Mouse (Mus musculus) regulatory T cell (primary cell): ENCODE measurements around the gene AW011738.

Experiments
- in situ Hi-C: fragments of 300-600 bp; cut with MboI, MseI; formaldehyde crosslinking; loops from one replicate; pipeline ENCODE4 v1.15.1; 2025; ENCODE audit warnings: high pct_unique_total_duplicates

AW011738 gene

DNA sequence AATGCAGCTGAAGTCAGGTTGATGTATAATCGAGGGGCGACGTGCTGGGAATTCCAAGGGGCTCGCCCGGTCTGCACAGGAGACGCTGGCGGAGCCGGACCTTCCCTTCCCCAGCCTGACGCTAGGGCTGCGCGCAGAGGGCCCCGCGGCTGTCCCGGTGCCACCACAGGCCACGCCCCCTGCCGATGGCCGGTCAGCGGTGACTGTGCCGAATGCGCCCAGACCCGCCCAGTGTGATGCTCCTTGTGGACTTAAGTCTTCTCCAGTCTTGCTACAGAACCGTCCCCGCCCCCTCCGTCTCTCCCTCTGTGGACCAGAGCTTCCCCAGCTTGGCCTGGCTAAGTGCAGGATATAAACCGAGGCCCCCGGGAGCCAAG lies 5.3 kb upstream of the AW011738 start:
- in situ Hi-C loops: no loop called here

DNA sequence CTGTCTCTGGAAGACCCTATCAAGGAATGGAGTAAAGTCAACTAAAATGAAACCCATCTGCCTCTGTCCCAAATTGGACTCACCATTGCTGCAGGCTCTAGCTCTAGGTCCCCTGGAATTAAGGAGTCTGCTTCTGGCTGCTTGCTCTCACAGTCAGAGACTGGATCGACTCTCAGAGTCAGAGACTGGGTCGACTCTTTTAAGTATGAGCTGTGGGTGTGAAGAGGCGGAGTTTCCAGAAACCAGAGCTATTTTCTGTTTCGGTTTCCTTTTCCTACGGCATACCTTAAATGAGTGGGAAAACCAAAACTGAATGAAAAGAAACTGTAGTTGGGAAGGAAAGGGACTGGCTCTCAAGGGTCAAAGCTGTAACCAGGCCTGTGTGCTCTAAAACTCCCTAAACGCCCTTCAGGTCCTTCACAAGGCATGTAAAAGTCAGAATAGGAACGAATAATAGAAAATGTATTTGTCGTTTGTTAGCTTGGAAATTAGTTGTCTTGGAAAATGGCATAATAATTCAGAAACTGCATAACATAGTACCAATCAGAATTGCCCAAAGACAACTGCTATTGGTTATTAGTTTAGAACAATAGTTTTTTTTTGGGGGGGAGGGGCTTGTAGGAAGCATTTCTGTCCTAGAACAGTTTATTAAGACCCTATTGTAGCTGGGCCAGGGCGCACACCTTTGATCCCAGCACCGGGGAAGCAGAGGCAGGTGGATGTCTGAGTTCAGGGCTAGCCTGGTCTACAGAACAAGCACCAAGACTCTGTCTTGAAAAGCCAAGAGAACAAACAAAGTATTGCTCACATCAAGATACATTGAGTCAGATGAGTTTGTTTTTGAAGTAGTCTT lies 2.3 kb upstream of the AW011738 start, which contains the start of gene Isg15:
Gene Isg15 (minus strand): TSS at position 196 of the 853 bp plus-strand sequence.
- in situ Hi-C loops: no loop called here

DNA sequence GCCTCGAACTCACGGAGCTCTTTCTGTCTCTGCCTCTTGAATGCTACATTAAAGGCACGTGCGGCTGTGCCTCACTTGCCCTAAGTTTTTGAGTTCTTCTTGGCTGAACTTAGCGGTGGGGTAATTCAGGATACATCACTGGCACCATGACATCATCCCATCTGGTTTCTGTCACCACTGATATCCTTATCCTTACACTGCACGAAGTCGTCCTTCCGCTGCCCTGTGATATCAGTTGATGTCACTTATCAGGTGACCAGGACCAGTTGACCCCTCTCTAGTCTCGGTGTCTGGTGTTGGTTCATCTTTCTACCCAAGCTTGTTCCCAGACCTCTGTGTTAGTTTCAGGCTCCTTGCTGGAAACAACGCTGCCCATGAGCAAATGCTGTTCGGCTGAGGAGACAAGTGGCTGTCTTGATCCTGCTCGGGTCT lies 626 bp upstream of the AW011738 start:
- in situ Hi-C loops: no loop called here

DNA sequence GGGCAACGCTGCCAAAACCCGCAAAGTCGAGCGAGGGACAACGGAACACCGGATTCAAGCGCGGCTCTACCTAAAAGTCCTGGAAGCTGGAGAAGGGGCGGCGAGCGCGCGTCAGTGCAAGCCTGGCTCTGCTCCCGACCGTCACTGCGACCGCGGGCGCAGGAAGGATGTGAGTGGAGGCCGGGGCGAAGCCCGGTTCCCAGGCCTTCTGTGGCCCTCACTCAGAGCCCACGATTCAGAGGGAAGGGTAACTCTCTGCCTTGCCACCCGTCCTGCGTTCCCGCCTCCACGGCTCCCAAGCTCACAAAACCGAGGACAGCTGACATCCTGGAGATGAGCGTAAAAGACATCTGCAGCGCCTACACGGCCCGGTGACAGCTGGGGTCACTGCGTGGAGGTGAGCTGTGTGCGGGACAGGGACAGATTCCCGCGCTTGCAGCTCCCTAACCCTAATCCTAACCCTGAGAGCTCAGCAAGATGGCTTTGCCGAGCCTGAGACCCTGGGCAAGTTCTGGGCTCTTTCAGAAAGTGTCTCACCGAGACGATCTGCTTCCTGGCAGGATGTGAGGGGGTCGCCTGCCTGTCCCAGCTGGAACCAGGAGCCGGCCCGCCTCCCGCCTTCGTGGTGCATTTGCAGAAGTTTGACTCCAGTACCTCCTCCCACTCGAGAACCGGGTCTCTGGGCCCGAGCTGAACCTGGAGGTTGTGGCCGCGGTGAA lies 468 bp downstream of the AW011738 start:
- in situ Hi-C loops: no loop called here

GRCm38 (mm10) chr4:156208872-156209271 lies 5.8 kb downstream of the AW011738 start:
- in situ Hi-C loops: no loop called here

DNA sequence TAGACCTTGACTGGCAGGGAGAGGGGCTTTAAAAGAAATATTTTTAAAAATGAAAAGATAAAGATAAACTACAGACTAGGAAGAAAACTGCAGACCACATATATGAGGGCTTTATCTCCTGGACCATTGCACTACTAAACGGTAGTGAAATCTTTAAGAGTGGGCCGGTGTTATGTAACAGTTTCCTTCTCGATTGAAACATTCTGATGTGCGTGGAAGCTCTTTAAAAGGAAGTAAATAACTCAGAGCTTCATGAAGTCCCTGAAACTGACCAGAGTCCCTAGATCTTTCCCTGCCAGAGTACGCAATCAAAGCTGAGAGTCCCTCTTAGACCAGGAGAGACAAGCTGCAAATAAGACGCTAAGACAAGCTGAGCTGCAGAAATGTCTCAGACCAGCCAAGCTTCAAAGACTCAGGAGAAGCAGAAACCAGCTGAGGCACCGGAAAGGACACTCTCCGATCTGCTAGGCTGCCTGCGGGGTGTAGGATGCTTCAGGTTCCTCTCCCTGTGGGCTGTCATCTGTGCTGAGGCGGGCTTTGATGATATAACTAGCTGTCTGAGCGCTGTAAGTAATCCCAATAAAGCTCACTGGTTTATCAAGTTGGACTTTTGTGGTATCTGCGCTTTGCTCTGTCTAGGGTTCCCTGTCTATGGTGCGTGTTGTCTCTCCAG lies 7.0 kb downstream of the AW011738 start:
- in situ Hi-C loops: no loop called here

DNA sequence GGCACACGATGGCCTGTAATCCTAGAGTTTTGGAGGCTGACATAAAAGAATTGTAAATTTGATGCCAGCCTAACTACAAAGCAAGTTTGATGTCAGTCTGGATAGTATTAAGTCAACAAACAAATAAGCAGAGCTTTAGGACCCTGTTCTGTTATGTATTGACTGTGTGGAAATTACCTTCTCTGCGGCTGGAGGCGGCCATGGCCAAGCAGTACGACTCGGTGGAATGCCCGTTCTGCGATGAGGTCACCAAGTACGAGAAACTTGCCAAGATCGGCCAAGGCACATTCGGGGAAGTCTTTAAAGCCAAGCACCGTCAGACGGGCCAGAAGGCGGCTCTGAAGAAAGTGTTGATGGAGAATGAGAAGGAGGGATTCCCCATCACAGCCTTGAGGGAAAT lies 10.0 kb downstream of the AW011738 start:
- in situ Hi-C loops: no loop called here

DNA sequence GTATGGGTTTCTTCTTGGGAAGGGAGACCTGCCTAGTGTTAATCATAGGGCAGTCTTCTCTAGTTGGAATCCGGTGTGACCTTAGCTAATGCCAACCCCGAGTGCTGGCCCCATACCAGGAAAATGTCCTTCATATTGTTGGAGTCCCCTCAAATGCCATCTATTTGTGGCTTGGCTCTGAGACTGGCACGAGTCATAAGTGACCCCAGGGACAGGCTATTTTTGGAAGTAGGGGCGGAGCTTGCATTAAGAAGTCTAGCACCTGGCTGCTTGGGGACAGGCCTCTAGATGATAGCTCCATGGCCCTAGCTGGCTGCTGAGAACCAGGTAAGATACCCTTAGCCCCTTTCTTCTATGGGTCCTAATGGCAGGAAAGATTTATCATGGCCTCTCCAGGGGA lies 12.5 kb downstream of the AW011738 start, which contains the start of gene Perm1:
Gene Perm1 (plus strand): TSS at position 220 of the 400 bp plus-strand sequence.
- in situ Hi-C loops: no loop called here

DNA sequence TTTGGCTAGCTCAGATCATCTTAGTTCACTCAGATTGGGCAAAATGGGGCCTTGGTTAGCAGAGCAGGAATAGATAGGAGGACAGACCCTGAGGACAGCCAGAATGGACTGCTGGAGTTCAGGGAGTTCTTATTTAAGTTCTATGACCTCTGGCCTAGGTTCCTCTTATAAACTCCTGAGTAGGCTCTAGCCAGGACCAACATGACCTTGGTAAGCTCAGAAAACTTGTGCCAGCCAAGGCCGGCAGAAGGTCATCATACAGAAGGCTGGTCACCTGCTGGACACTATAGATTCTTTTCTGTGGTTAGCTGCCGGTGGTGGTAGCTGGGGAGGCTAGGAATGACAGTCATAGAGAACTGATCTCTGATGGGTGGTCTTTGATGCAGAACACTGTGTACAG lies 13.1 kb downstream of the AW011738 start:
- in situ Hi-C loops: no loop called here

DNA sequence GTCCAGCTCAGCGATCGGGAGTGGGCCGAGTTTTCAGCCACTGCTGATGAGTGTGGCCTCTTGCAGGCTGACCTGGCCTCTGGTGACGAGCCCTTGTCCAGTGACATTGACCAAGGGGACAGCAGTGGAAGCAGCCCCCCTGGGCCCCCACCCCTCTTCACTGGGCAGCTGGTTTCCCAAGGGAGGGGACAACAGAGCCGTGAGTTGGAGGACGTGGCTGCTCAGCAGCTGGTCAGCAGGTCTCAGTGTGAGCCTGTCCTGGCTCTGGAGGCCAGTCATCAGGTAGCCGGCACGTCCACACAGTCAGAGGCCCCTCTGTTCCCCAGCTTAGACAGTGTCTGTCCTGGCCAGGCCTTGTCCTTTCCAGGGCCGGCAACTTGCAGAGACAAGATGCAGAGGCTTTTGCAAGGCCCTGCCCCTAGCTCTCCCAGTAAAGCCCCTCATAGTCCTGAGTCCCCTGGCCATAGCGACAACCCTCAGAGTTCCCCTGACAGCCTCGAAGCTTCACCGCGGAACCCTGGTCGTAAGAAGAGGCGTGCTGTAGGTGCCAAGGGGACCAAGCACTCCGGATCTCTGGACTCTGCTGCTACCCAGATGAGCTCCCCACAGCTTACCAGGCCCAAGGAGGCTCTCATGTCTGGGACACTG lies 14.0 kb downstream of the AW011738 start:
- in situ Hi-C loops: no loop called here

- in situ Hi-C loops: no loop called here
These were observed 14.7 kb downstream of the AW011738 start for GRCm38 (mm10) chr4:156217838-156218237.

DNA sequence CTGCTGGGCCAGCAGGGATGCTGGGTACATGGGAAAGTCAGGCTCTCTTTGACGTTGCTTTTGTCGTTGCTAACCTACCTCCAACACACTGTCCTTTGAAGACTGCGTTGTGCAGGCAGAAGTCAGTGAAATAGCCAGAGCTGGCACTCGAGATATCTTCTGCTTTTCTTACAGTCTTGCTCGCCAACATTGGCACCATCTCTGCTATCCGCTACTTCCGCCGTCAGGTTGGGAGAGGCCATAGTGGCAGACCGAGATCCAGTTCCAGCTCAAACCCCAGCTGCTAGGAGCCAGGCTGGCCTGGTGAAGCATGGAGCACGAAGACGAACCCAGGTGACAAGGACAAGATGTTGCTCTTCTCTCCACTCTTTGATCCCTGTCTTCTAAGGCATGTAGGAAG lies 16.8 kb downstream of the AW011738 start:
- in situ Hi-C loops: no loop called here

GRCm38 (mm10) chr4:156224276-156224675 lies 21.2 kb downstream of the AW011738 start:
- in situ Hi-C loops: no loop called here

DNA sequence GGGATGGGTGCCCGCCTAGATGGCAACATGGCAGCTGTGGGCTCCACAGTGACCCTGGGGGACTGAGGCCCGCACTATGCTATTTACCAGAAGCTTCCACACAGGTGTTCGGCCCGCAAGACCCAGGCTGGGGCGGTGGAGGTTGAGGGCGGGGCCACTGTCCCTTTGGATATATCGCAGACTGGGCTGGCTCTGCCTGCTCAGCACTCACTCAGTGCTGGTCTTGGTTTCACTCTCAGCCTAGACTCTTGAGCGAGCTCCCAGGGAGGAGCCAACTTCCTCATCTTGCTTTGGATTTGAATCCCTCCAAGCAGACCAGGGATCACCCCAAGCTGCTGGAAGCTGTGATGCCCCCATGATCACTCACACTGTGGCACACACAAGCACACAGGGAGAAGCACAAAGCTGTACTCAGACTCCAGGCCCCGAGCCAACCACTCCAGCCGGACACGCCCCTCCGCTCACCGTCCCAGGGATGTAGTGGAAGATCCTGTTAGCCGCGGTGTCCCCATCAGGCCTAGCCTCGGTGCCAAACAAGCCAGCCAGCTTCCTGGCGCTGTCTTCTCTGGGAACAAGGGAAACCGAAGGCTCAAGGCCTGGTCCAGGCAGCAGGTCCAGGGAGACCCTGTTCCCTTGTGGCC lies 24.8 kb downstream of the AW011738 start:
- in situ Hi-C loops: no loop called here

DNA sequence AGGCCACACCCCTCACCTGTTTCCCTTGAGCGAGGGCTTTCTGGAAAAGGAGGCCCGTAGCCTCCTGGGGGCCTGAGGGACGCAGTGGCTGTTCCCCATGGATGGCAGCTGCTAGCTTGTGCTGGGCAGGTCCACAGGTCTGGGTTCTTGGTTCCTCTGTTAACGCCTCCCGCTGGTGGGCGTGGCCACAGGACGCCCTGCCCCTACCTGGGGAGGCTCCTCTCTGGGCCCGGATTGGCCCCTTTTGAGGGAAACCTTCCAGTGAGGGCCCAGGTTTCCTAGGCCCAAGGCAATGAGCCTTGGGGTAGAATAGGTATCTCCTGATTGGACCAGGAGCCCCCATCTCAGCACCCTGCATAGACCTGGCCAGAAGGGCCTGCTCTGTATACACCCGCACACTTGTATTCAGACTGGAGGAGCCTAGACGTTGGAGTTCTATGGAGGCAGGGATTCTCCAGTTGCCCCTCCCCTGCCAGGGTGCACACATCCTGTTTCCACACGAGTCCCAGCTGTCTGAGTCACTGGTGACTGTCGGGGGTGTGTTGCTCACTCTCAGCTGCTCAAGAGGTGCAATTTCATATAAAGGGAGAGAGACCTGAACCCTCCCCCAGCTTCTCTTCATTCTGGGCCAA lies 25.4 kb downstream of the AW011738 start:
- in situ Hi-C loops: no loop called here

DNA sequence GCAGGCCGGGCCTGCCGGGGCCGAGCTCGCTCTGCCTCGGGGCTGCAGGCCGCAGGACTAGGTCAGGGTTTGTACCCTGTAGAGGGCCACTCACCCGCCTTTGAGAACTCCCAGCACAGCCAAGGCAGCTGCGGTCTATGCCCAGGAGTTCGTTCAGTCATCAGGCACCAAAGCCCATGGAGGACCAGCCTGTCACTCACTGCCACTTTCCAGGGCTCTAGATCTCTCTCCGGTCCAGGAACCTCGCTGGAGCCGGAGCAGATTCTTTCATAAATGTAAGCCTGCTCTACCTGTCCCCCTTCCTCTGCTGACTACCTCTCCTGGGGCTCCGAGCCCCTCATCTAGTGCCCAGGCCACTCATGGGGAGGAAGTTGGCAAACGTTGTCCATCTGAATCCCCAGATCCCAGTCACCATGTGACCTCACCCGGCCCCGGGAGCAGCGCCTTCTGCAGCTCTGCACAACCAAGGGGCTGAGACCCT lies 31.0 kb downstream of the AW011738 start:
- in situ Hi-C loops: no loop called here

DNA sequence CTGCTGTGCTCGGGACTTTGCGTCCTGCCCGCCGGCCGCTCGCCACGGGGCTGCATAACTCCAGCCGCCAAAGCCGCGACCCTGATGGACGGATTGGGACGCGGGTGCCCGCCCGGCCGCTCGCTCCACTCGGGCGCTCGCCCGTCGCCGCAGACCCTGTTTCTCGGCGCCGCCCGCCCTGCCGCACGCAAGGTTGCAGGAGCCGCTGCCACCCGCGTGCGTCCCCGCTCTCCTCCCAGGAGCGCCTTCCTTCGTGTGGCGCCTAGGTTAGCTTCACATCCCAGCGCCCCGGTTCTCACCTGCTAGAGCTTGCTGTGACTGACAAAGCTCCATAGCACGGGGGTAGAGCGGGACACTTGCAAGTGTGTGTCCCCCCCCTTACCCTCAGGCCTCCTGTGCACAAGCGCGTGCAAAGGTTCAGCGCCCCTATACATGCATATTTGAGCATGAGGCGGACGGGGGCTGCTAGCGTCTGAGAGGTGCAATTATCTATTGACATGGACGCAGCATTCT lies 31.7 kb downstream of the AW011738 start, which contains the start of gene Plekhn1:
Gene Plekhn1 (minus strand): TSS at position 157 of the 513 bp plus-strand sequence.
- in situ Hi-C loops: no loop called here

- in situ Hi-C loops: no loop called here
These were observed 32.3 kb downstream of the AW011738 start for GRCm38 (mm10) chr4:156235360-156235770.

DNA sequence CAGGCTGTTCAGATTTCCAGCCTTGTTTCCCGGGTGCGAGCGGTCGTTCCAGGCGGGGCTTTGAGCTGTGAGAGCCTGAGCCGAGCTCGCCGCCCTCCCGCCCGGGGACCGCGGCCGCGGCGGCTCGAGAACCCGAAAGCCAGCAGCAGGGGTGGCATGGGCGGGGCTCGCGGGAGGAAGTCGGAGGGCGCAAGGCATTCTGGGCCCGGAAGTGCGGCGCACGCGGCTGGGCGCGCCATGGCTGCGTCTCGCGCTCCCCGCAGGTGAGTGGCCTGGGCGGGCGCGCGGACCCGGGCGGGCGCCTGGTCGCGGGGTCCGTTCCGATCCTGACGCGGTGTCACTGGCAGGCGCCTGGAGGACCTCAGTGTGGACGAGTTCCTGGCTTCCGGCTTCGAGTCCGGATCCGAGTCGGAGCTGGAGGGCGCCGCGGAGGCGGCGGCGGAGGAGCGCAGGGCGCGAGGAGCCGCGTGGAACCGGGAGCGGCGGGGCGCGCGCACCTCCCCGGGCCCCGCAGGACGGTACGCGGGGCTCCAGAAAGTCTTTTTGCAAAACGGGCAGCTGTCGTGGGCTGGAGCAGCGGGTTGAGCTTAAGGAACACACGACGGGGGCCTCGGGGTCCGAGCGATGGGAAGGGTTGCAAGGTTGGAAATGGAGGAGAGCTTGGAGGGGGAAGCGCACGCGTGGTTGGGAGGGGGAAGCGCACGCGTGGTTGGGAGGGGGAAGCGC lies 32.9 kb downstream of the AW011738 start, which contains the start of gene Noc2l:
Gene Noc2l (plus strand): TSS at position 203 of the 726 bp plus-strand sequence.
- in situ Hi-C loops: no loop called here
